Mouse (Mus musculus): ENCODE data around the gene Mrgprf.

- TF ChIP-seq ZC3H11A (IDR thresholded peaks at IDR 0.05; ENCODE audit: borderline replicate concordance, low read depth, low read length) (no peak), CHD2 (IDR thresholded peaks at IDR 0.05; ENCODE audit: low read depth, low read length) (no peak), MAFK (IDR thresholded peaks at IDR 0.05; ENCODE audit: insufficient read depth, low read depth, low read length) (no peak)
Measured at GRCm38 (mm10) chr7:145275488-145275887, 25.1 kb upstream of the Mrgprf start.
